Mouse (Mus musculus) lung, postnatal 10 days (tissue): Measurements from ENCODE around the gene Col10a1.
"Not testable (repeated sequence)": the region's sequence is repeated elsewhere in the genome, so short reads cannot be mapped to it uniquely, and the experiment has no call there.

Experiments used
- DNase-seq: peaks from one replicate; pipeline ENCODE4 v3.0.0; 2021

Gene Col10a1

GRCm38 (mm10) chr10:34389681-34390080, at the start of gene Col10a1:
Gene Col10a1, plus strand, starts transcription at chr10:34389981.
- DNase-seq: no peak

- no peak for DNase-seq
Observed at GRCm38 (mm10) chr10:34341014-34341413, 48.8 kb upstream of the Col10a1 start.

GRCm38 (mm10) chr10:34341886-34342285, 47.9 kb upstream of the Col10a1 start:
- no peak for DNase-seq

GRCm38 (mm10) chr10:34352166-34352565, 37.6 kb upstream of the Col10a1 start:
- DNase-seq: no peak

GRCm38 (mm10) chr10:34358263-34358662, 31.5 kb upstream of the Col10a1 start:
- DNase-seq: no peak

- DNase-seq: peak; percentile 42
Observed at GRCm38 (mm10) chr10:34363756-34364155, 26.0 kb upstream of the Col10a1 start.

GRCm38 (mm10) chr10:34368138-34368537, 21.6 kb upstream of the Col10a1 start:
- DNase-seq: peak; percentile 5

GRCm38 (mm10) chr10:34373332-34373731, 16.4 kb upstream of the Col10a1 start:
- no peak for DNase-seq

- DNase-seq: no peak
Observed at GRCm38 (mm10) chr10:34385636-34386035, 4.1 kb upstream of the Col10a1 start.

- DNase-seq: no peak
Observed at GRCm38 (mm10) chr10:34396959-34397358, 7.2 kb downstream of the Col10a1 start.

GRCm38 (mm10) chr10:34399267-34399666, 9.5 kb downstream of the Col10a1 start:
- DNase-seq: no peak

GRCm38 (mm10) chr10:34418204-34418756, 28.5 kb downstream of the Col10a1 start, which contains the start of gene Nt5dc1:
Gene Nt5dc1, minus strand, starts transcription at chr10:34418552.
- peak; percentile 95 for DNase-seq

- DNase-seq: not testable (repeated sequence)
Observed at GRCm38 (mm10) chr10:34418794-34419193, 29.0 kb downstream of the Col10a1 start.

- DNase-seq: no peak
Observed at GRCm38 (mm10) chr10:34431783-34432182, 42.0 kb downstream of the Col10a1 start.

- DNase-seq: not testable (repeated sequence)
Observed at GRCm38 (mm10) chr10:34434191-34434590, 44.4 kb downstream of the Col10a1 start.
